Mouse (Mus musculus) embryo, embryonic 10.5 days (tissue): ENCODE measurements at regions not wholly inside any gene's neighbourhood (a gene's known extent, or its start where the extent isn't known, plus 50 kb on each side); places are given as distances from the start of the nearest gene placed in this dataset.

Source experiments
- DNase-seq: peaks from one replicate; pipeline ENCODE4 v3.0.0-alpha.2; 2015; ENCODE audit warnings: low spot score

- DNase-seq = peak; percentile 10
Measured at GRCm38 (mm10) chr3:112137940-112138339, 1120.7 kb downstream of the Amy2a5 start.

GRCm38 (mm10) chr3:112121601-112122000 lies 1137.0 kb downstream of the Amy2a5 start:
- DNase-seq = no peak

- DNase-seq = no peak
Measured at GRCm38 (mm10) chr3:112100606-112101005, 1158.0 kb downstream of the Amy2a5 start.

GRCm38 (mm10) chr3:112088551-112088950 lies 1170.1 kb downstream of the Amy2a5 start:
- no peak for DNase-seq
